Mouse (Mus musculus) T-helper 2 cell (primary cell): Measurements from ENCODE around the gene Usp25.

Experiments used
- in situ Hi-C: fragments of 300-600 bp; cut with MboI, MseI; formaldehyde crosslinking; loops from one replicate; pipeline ENCODE4 v1.15.1; 2025; ENCODE audit warnings: high pct_unique_total_duplicates

The Usp25 gene

GRCm38 (mm10) chr16:77034329-77034728 is 20.8 kb downstream of the Usp25 start:
- in situ Hi-C loops, result no loop called here

GRCm38 (mm10) chr16:77034751-77035150 is 21.2 kb downstream of the Usp25 start:
- in situ Hi-C loops, result no loop called here

- in situ Hi-C loops, result no loop called here
Observed at GRCm38 (mm10) chr16:77041573-77041972, 28.1 kb downstream of the Usp25 start.

- in situ Hi-C loops, result no loop called here
Observed at GRCm38 (mm10) chr16:77043499-77043898, 30.0 kb downstream of the Usp25 start.

- in situ Hi-C loops, result no loop called here
Observed at GRCm38 (mm10) chr16:77054184-77054583, 40.7 kb downstream of the Usp25 start.

- in situ Hi-C loops, result no loop called here
Observed at GRCm38 (mm10) chr16:77055519-77056159, 42.1 kb downstream of the Usp25 start.

GRCm38 (mm10) chr16:77056160-77056520 is 42.6 kb downstream of the Usp25 start:
- in situ Hi-C loops, result no loop called here

GRCm38 (mm10) chr16:77058567-77058966 is 45.1 kb downstream of the Usp25 start:
- in situ Hi-C loops, result no loop called here

GRCm38 (mm10) chr16:77060166-77060565 is 46.7 kb downstream of the Usp25 start:
- in situ Hi-C loops, result no loop called here

GRCm38 (mm10) chr16:77063916-77064315 is 50.4 kb downstream of the Usp25 start:
- in situ Hi-C loops, result no loop called here

GRCm38 (mm10) chr16:77076954-77077735 is 63.6 kb downstream of the Usp25 start:
- in situ Hi-C loops, result no loop called here

GRCm38 (mm10) chr16:77077736-77078005 is 64.2 kb downstream of the Usp25 start:
- in situ Hi-C loops, result no loop called here

GRCm38 (mm10) chr16:77084071-77084470 is 70.6 kb downstream of the Usp25 start:
- in situ Hi-C loops, result no loop called here

- in situ Hi-C loops, result no loop called here
Observed at GRCm38 (mm10) chr16:77089806-77090205, 76.3 kb downstream of the Usp25 start.

GRCm38 (mm10) chr16:77093526-77093925 is 80.0 kb downstream of the Usp25 start:
- in situ Hi-C loops, result no loop called here

- in situ Hi-C loops, result no loop called here
Observed at GRCm38 (mm10) chr16:77095017-77095551, 81.6 kb downstream of the Usp25 start.

- in situ Hi-C loops, result no loop called here
Observed at GRCm38 (mm10) chr16:77099018-77099869, 85.7 kb downstream of the Usp25 start.

GRCm38 (mm10) chr16:77103637-77104264 is 90.2 kb downstream of the Usp25 start:
- in situ Hi-C loops, result no loop called here

GRCm38 (mm10) chr16:77111268-77111667 is 97.8 kb downstream of the Usp25 start:
- in situ Hi-C loops, result no loop called here

GRCm38 (mm10) chr16:77125908-77126307 is 112.4 kb downstream of the Usp25 start:
- in situ Hi-C loops, result no loop called here

- in situ Hi-C loops, result no loop called here
Observed at GRCm38 (mm10) chr16:77128683-77129082, 115.2 kb downstream of the Usp25 start.

- in situ Hi-C loops, result no loop called here
Observed at GRCm38 (mm10) chr16:77133055-77133454, 119.5 kb downstream of the Usp25 start.
